In genomic region chr6:36898412-36898811, GRCm38 (mm10) we compare ENCODE assay signal across 19 mouse cellular contexts.
DNase-seq lines count a peak whose midpoint lies in the region; ATAC-seq and TF ChIP-seq lines count a peak whose summit lies in the region.
"Had no signal": no experiment of that assay in that cellular context is flagged by ENCODE, and none has a peak within 500 bp of the region (broad histone marks: within the 10 kb centered on the region; RNA-seq: fewer than 3 reads in every experiment).

No protein-coding gene starts in this region.

- no peak overlapping the region for H3K4me3 ChIP-seq in heart, embryonic 10.5 days
- no peak overlapping the region for H3K4me3 ChIP-seq in heart, adult 2 months
- H3K4me3 ChIP-seq in kidney, embryonic 14.5 days (ENCODE audit: low read length): no peak overlapping the region
- no peak overlapping the region for H3K4me3 ChIP-seq in limb, embryonic 12.5 days (replicated peaks)
- H3K4me3 ChIP-seq in liver, embryonic 12.5 days: no peak overlapping the region
- H3K4me3 ChIP-seq: forebrain, embryonic 12.5 days; hindbrain, embryonic 12.5 days; liver, embryonic 15.5 days; midbrain, embryonic 10.5 days; neural tube, embryonic 13.5 days had no signal

- H3K36me3 ChIP-seq in heart, embryonic 10.5 days: no peaks in the 10 kb centered on the region
- peaks cover 4% of the 10 kb centered on the region for H3K36me3 ChIP-seq in heart, adult 2 months (ENCODE audit: control insufficient read depth, insufficient read depth, low read length)
- H3K36me3 ChIP-seq in kidney, embryonic 14.5 days (ENCODE audit: control insufficient read depth, insufficient read depth, low read length): no peaks in the 10 kb centered on the region
- no peaks in the 10 kb centered on the region for H3K36me3 ChIP-seq in limb, embryonic 12.5 days
- no peaks in the 10 kb centered on the region for H3K36me3 ChIP-seq in liver, embryonic 12.5 days
- H3K36me3 ChIP-seq: forebrain, embryonic 12.5 days; hindbrain, embryonic 12.5 days; liver, embryonic 15.5 days; midbrain, embryonic 10.5 days; neural tube, embryonic 13.5 days had no signal

- H3K4me2 ChIP-seq in kidney, embryonic 14.5 days (replicated peaks; ENCODE audit: low read depth, low read length): no peak overlapping the region
- no peak overlapping the region for H3K4me2 ChIP-seq in limb, embryonic 12.5 days
- no peak overlapping the region for H3K4me2 ChIP-seq in liver, embryonic 12.5 days
- H3K4me2 ChIP-seq: forebrain, embryonic 12.5 days; hindbrain, embryonic 12.5 days; liver, embryonic 15.5 days; neural tube, embryonic 13.5 days had no signal

- no peaks in the 10 kb centered on the region for H3K9me3 ChIP-seq in heart, embryonic 10.5 days
- no peaks in the 10 kb centered on the region for H3K9me3 ChIP-seq in kidney, embryonic 14.5 days (ENCODE audit: control insufficient read depth, low read length)
- no peaks in the 10 kb centered on the region for H3K9me3 ChIP-seq in limb, embryonic 12.5 days
- no peaks in the 10 kb centered on the region for H3K9me3 ChIP-seq in liver, embryonic 12.5 days (replicated peaks)
- H3K9me3 ChIP-seq: forebrain, embryonic 12.5 days; hindbrain, embryonic 12.5 days; liver, embryonic 15.5 days; midbrain, embryonic 10.5 days; neural tube, embryonic 13.5 days had no signal

- H3K4me1 ChIP-seq in heart, embryonic 10.5 days: peaks cover 9% of the 10 kb centered on the region
- H3K4me1 ChIP-seq in heart, adult 2 months (ENCODE audit: control insufficient read depth, insufficient read depth, low read length): no peaks in the 10 kb centered on the region; the same call in 1 of the 2 replicates
- no peaks in the 10 kb centered on the region for H3K4me1 ChIP-seq in kidney, embryonic 14.5 days (ENCODE audit: control insufficient read depth, insufficient read depth, low read length)
- H3K4me1 ChIP-seq in limb, embryonic 12.5 days (replicated peaks): peaks cover 26% of the 10 kb centered on the region
- H3K4me1 ChIP-seq in liver, embryonic 12.5 days: no peaks in the 10 kb centered on the region
- H3K4me1 ChIP-seq: liver, embryonic 15.5 days had no signal

- WGBS in heart, embryonic 10.5 days: 51% methylated on average over 6 of the region's 6 CpGs
- WGBS in heart, adult 2 months: 57% methylated on average over 6 of the region's 6 CpGs
- WGBS in kidney, embryonic 14.5 days: 66% methylated on average over 6 of the region's 6 CpGs
- WGBS in limb, embryonic 12.5 days: 62% methylated on average over 6 of the region's 6 CpGs
- WGBS in liver, embryonic 12.5 days (ENCODE audit: insufficient replicate concordance): 29% methylated on average over 6 of the region's 6 CpGs

- TF ChIP-seq CTCF in heart, adult 2 months (IDR thresholded peaks at IDR 0.05): no peak

- intact Hi-C loops in heart, adult 2 months (cut with DNase I): loop anchor here (5.0 kb wide), 1 partner anchor 36 kb away; no protein-coding TSS in a partner anchor

- ATAC-seq in kidney, embryonic 14.5 days (ENCODE audit: low FRiP score, low TSS enrichment): no peak
- ATAC-seq in limb, embryonic 12.5 days (ENCODE audit: insufficient number of reproducible peaks, insufficient read depth, low FRiP score, low TSS enrichment, low read depth): no peak
- no peak for ATAC-seq in liver, embryonic 12.5 days

- no peak for DNase-seq in heart, embryonic 10.5 days (ENCODE audit: low spot score)
- DNase-seq in heart, adult 2 months: no peak
- no peak for DNase-seq in kidney, adult 18-20 months
- peak; percentile 61 for DNase-seq in 3T3-L1 (ENCODE audit: low read depth, low spot score)
- DNase-seq in ovary, postnatal 10 days (ENCODE audit: low spot score): no peak
- DNase-seq: cerebellum, adult 9-10 months; gastrocnemius, postnatal 25 days; kidney, postnatal 36 days; right cerebral cortex, postnatal 25 days; thymus, postnatal 36 days had no signal

- no peak overlapping the region for H3K9ac ChIP-seq in heart, adult 2 months (ENCODE audit: low read depth, low read length)
- H3K9ac ChIP-seq in kidney, embryonic 14.5 days (ENCODE audit: low read depth, low read length): no peak overlapping the region
- H3K9ac ChIP-seq in limb, embryonic 12.5 days (replicated peaks): no peak overlapping the region
- H3K9ac ChIP-seq in liver, embryonic 12.5 days: no peak overlapping the region
- H3K9ac ChIP-seq: forebrain, embryonic 12.5 days; hindbrain, embryonic 12.5 days; liver, embryonic 15.5 days; neural tube, embryonic 13.5 days had no signal

- no peak for TF ChIP-seq EP300 in heart, adult 2 months (IDR thresholded peaks at IDR 0.05; ENCODE audit: insufficient read depth, low read depth, low read length)

- no peaks in the 10 kb centered on the region for H3K27me3 ChIP-seq in heart, embryonic 10.5 days (ENCODE audit: insufficient read depth, poor library complexity, severe bottlenecking)
- no peaks in the 10 kb centered on the region for H3K27me3 ChIP-seq in heart, adult 2 months (ENCODE audit: control insufficient read depth, insufficient read depth, low read length)
- H3K27me3 ChIP-seq in kidney, embryonic 14.5 days (ENCODE audit: control insufficient read depth, insufficient read depth, low read length): no peaks in the 10 kb centered on the region
- no peaks in the 10 kb centered on the region for H3K27me3 ChIP-seq in limb, embryonic 12.5 days
- H3K27me3 ChIP-seq in liver, embryonic 12.5 days (replicated peaks): no peaks in the 10 kb centered on the region
- H3K27me3 ChIP-seq: CH12.LX; forebrain, embryonic 12.5 days; hindbrain, embryonic 12.5 days; liver, embryonic 15.5 days; neural tube, embryonic 13.5 days had no signal

- no peak for TF ChIP-seq POLR2A in heart, adult 2 months (IDR thresholded peaks at IDR 0.05; ENCODE audit: insufficient read depth, low read depth, low read length)

- H3K27ac ChIP-seq in heart, embryonic 10.5 days: peak overlapping the region; percentile 42
- H3K27ac ChIP-seq in heart, adult 2 months: no peak overlapping the region
- peak overlapping the region; percentile 33; the same call in 1 of the 2 replicates for H3K27ac ChIP-seq in kidney, embryonic 14.5 days (ENCODE audit: low read depth, low read length)
- peak overlapping the region; percentile 41; the same call in 1 of the 2 replicates for H3K27ac ChIP-seq in limb, embryonic 12.5 days
- no peak overlapping the region for H3K27ac ChIP-seq in liver, embryonic 12.5 days
- H3K27ac ChIP-seq: forebrain, embryonic 12.5 days; hindbrain, embryonic 12.5 days; liver, embryonic 15.5 days; midbrain, embryonic 10.5 days; neural tube, embryonic 13.5 days had no signal

- H3K79me2 ChIP-seq in heart, adult 2 months (replicated peaks; ENCODE audit: control insufficient read depth, insufficient read depth, low read length): no peaks in the 10 kb centered on the region

Comparison
In these comparisons a context has a peak if more than half of its experiments do, and no peak if none do; other contexts are left out.
1. H3K27ac ChIP-seq: peak in heart, embryonic 10.5 days (single experiment), kidney, embryonic 14.5 days (single experiment) and limb, embryonic 12.5 days (single experiment); none in heart, adult 2 months (single experiment) and liver, embryonic 12.5 days (single experiment).